8 mouse cellular contexts compared by ENCODE assay signal in genomic region chr2:32312318-32312964, GRCm38 (mm10). TPM values are rescaled to one million over a fixed set of nuclear protein-coding genes. Genes with fewer than 3 reads are reported as not detected.
DNase-seq lines count a peak whose midpoint lies in the region; ATAC-seq and TF ChIP-seq lines count a peak whose summit lies in the region.

No protein-coding gene starts in this region.

- no peaks in the 10 kb centered on the region for H3K27me3 ChIP-seq in ES-Bruce4 (ENCODE audit: control insufficient read depth, insufficient read depth, low read length, poor library complexity, severe bottlenecking)
- H3K27me3 ChIP-seq in erythroblast, embryonic 14.5 days (ENCODE audit: control insufficient read depth) = peaks cover 61% of the 10 kb centered on the region
- no peaks in the 10 kb centered on the region for H3K27me3 ChIP-seq in limb, embryonic 10.5 days (ENCODE audit: low read depth, poor library complexity, severe bottlenecking)
- peaks cover 3% of the 10 kb centered on the region for H3K27me3 ChIP-seq in midbrain, embryonic 11.5 days (ENCODE audit: control insufficient read depth, insufficient read depth, low read length)

- no peaks in the 10 kb centered on the region for H3K9me3 ChIP-seq in ES-Bruce4 (replicated peaks; ENCODE audit: control insufficient read depth, insufficient read depth, low read length, poor library complexity, severe bottlenecking)
- H3K9me3 ChIP-seq in erythroblast, embryonic 14.5 days (ENCODE audit: control insufficient read depth, low read length) = no peaks in the 10 kb centered on the region
- no peaks in the 10 kb centered on the region for H3K9me3 ChIP-seq in limb, embryonic 10.5 days (replicated peaks)
- no peaks in the 10 kb centered on the region for H3K9me3 ChIP-seq in midbrain, embryonic 11.5 days (ENCODE audit: control insufficient read depth, low read length)

- TF ChIP-seq CTCF in ES-Bruce4 (IDR thresholded peaks at IDR 0.05; ENCODE audit: low read depth, low read length) = no peak

- intact Hi-C loops in heart, postnatal 36 days (cut with DNase I) = loop anchor here (5.0 kb wide), 1 partner anchor 85 kb away; the partner anchor contains the start of gene Ptges2

- ATAC-seq in midbrain, embryonic 11.5 days (ENCODE audit: low FRiP score) = peak; percentile 87
- ATAC-seq in frontal cortex, adult (ENCODE audit: low TSS enrichment) = no peak

- TF ChIP-seq EP300 in ES-Bruce4 (IDR thresholded peaks at IDR 0.05; ENCODE audit: insufficient read depth, low read depth, low read length) = no peak

- no peak overlapping the region for H3K27ac ChIP-seq in ES-Bruce4 (ENCODE audit: insufficient read depth, low read length)
- H3K27ac ChIP-seq in limb, embryonic 10.5 days = peak overlapping the region; percentile 91
- no peak overlapping the region for H3K27ac ChIP-seq in midbrain, embryonic 11.5 days (ENCODE audit: low read depth, low read length)

- H3K36me3 ChIP-seq in ES-Bruce4 (ENCODE audit: control insufficient read depth, insufficient read depth, low read length, poor library complexity, severe bottlenecking) = no peaks in the 10 kb centered on the region
- peaks cover 17% of the 10 kb centered on the region for H3K36me3 ChIP-seq in erythroblast, embryonic 14.5 days (ENCODE audit: control insufficient read depth)
- peaks cover 63% of the 10 kb centered on the region for H3K36me3 ChIP-seq in limb, embryonic 10.5 days
- H3K36me3 ChIP-seq in midbrain, embryonic 11.5 days (ENCODE audit: control insufficient read depth, insufficient read depth, low read length) = peaks cover 2% of the 10 kb centered on the region; the same call in 1 of the 2 replicates

- TF ChIP-seq POLR2A in ES-Bruce4 (IDR thresholded peaks at IDR 0.05; ENCODE audit: insufficient read depth, low read length) = no peak

- H3K4me2 ChIP-seq in midbrain, embryonic 11.5 days = peak overlapping the region; percentile 100

- 2% methylated on average over 56 of the region's 56 CpGs for WGBS in limb, embryonic 10.5 days
- under 1% methylated on average over 43 of the region's 56 CpGs for WGBS in midbrain, embryonic 11.5 days

- peak; percentile 88 for DNase-seq in adrenal gland, postnatal 25 days
- peak; percentile 64 to 77 for DNase-seq in heart, postnatal 36 days
- DNase-seq in limb, embryonic 10.5 days (ENCODE audit: low spot score) = peak; percentile 97
- peak; percentile 99 for DNase-seq in midbrain, embryonic 11.5 days (ENCODE audit: low spot score, missing footprints)
- peak; percentile 63 for DNase-seq in spleen, adult 12 weeks (ENCODE audit: low spot score)

- H3K4me1 ChIP-seq in ES-Bruce4 (ENCODE audit: control insufficient read depth, insufficient read depth, low read length) = no peaks in the 10 kb centered on the region
- peaks cover 14% of the 10 kb centered on the region for H3K4me1 ChIP-seq in erythroblast, embryonic 14.5 days (ENCODE audit: control insufficient read depth)
- H3K4me1 ChIP-seq in limb, embryonic 10.5 days = peaks cover 85% of the 10 kb centered on the region
- peaks cover 19% of the 10 kb centered on the region for H3K4me1 ChIP-seq in midbrain, embryonic 11.5 days (ENCODE audit: control insufficient read depth, insufficient read depth, low read length)

- H3K9ac ChIP-seq in ES-Bruce4 (ENCODE audit: low read depth, poor library complexity, severe bottlenecking) = peak overlapping the region; percentile 80
- peak overlapping the region; percentile 73 for H3K9ac ChIP-seq in midbrain, embryonic 11.5 days (ENCODE audit: low read length)

- H3K4me3 ChIP-seq in ES-Bruce4 (ENCODE audit: low read depth, low read length) = peak overlapping the region; percentile 91
- H3K4me3 ChIP-seq in erythroblast, embryonic 14.5 days (replicated peaks) = peak overlapping the region; percentile 40
- peak overlapping the region; percentile 67 for H3K4me3 ChIP-seq in limb, embryonic 10.5 days
- H3K4me3 ChIP-seq in midbrain, embryonic 11.5 days (ENCODE audit: low read depth, low read length) = peak overlapping the region; percentile 61

RNA-seq across cellular contexts. Expression of gene Swi5, which starts 24.6 kb away (rescaled TPM):
- 553 and 558 TPM in 2 replicates for polyA plus RNA-seq in ES-Bruce4 (2011; ENCODE audit: insufficient read depth, insufficient read length, low read depth, missing spikeins)
- 276 and 297 TPM in 2 replicates for total RNA-seq in adrenal gland, postnatal 25 days (2021)
- 21.0 and 41.0 TPM in 2 replicates for polyA plus RNA-seq in erythroblast, embryonic 14.5 days (2012)
- total RNA-seq in heart, postnatal 36 days (2021) = 100 to 1,000 TPM; 188 to 208 TPM
- polyA plus RNA-seq in limb, embryonic 10.5 days (2016; fragmentation: Nextera tagmentation; extraction: Ambion mirVana) = 440 and 446 TPM in 2 replicates
- 382 and 417 TPM in 2 replicates for polyA plus RNA-seq in midbrain, embryonic 11.5 days (2014; fragmentation: Nextera tagmentation; extraction: Ambion mirVana)

RNA-seq across cellular contexts. Expression of gene Golga2, which starts 25.3 kb away (rescaled TPM):
- polyA plus RNA-seq in ES-Bruce4 (2011; ENCODE audit: insufficient read depth, insufficient read length, low read depth, missing spikeins) = 38.4 and 39.3 TPM in 2 replicates
- total RNA-seq in adrenal gland, postnatal 25 days (2021) = 65.1 and 87.7 TPM in 2 replicates
- 4.1 and 4.4 TPM in 2 replicates for polyA plus RNA-seq in erythroblast, embryonic 14.5 days (2012)
- total RNA-seq in heart, postnatal 36 days (2021) = 10 to 100 TPM; 74.5 to 78.2 TPM
- 20.4 and 25.0 TPM in 2 replicates for polyA plus RNA-seq in limb, embryonic 10.5 days (2016; fragmentation: Nextera tagmentation; extraction: Ambion mirVana)
- 14.6 and 16.7 TPM in 2 replicates for polyA plus RNA-seq in midbrain, embryonic 11.5 days (2014; fragmentation: Nextera tagmentation; extraction: Ambion mirVana)

RNA-seq across cellular contexts. Expression of gene Ciz1, which starts 39.7 kb away (rescaled TPM):
- polyA plus RNA-seq in ES-Bruce4 (2011; ENCODE audit: insufficient read depth, insufficient read length, low read depth, missing spikeins) = 34.3 and 38.7 TPM in 2 replicates
- total RNA-seq in adrenal gland, postnatal 25 days (2021) = 85.5 and 107 TPM in 2 replicates
- polyA plus RNA-seq in erythroblast, embryonic 14.5 days (2012) = 19.4 and 20.0 TPM in 2 replicates
- 10 to 100 TPM; 25.0 to 33.3 TPM for total RNA-seq in heart, postnatal 36 days (2021)
- polyA plus RNA-seq in limb, embryonic 10.5 days (2016; fragmentation: Nextera tagmentation; extraction: Ambion mirVana) = 61.3 and 74.8 TPM in 2 replicates
- 43.1 and 46.9 TPM in 2 replicates for polyA plus RNA-seq in midbrain, embryonic 11.5 days (2014; fragmentation: Nextera tagmentation; extraction: Ambion mirVana)

RNA-seq across cellular contexts. Expression of gene Dnm1, which starts 40.7 kb away (rescaled TPM):
- 11.6 and 17.0 TPM in 2 replicates for polyA plus RNA-seq in ES-Bruce4 (2011; ENCODE audit: insufficient read depth, insufficient read length, low read depth, missing spikeins)
- total RNA-seq in adrenal gland, postnatal 25 days (2021) = 13.1 and 20.4 TPM in 2 replicates
- 0.03 TPM in 1 of 2 replicates, not detected in the other for polyA plus RNA-seq in erythroblast, embryonic 14.5 days (2012)
- 1 to 10 TPM; 4.0 TPM for total RNA-seq in heart, postnatal 36 days (2021)
- polyA plus RNA-seq in limb, embryonic 10.5 days (2016; fragmentation: Nextera tagmentation; extraction: Ambion mirVana) = 27.1 and 33.6 TPM in 2 replicates
- 12.9 and 13.8 TPM in 2 replicates for polyA plus RNA-seq in midbrain, embryonic 11.5 days (2014; fragmentation: Nextera tagmentation; extraction: Ambion mirVana)

RNA-seq across cellular contexts. Expression of gene Uck1, which starts 52.5 kb away (rescaled TPM):
- 27.8 and 29.7 TPM in 2 replicates for polyA plus RNA-seq in ES-Bruce4 (2011; ENCODE audit: insufficient read depth, insufficient read length, low read depth, missing spikeins)
- total RNA-seq in adrenal gland, postnatal 25 days (2021) = 120 and 132 TPM in 2 replicates
- 2.1 and 2.6 TPM in 2 replicates for polyA plus RNA-seq in erythroblast, embryonic 14.5 days (2012)
- 10 to 100 TPM; 22.9 to 24.1 TPM for total RNA-seq in heart, postnatal 36 days (2021)
- 69.6 and 74.0 TPM in 2 replicates for polyA plus RNA-seq in limb, embryonic 10.5 days (2016; fragmentation: Nextera tagmentation; extraction: Ambion mirVana)
- polyA plus RNA-seq in midbrain, embryonic 11.5 days (2014; fragmentation: Nextera tagmentation; extraction: Ambion mirVana) = 70.9 and 73.2 TPM in 2 replicates

Comparison
In these comparisons a context has a peak if more than half of its experiments do, and no peak if none do; other contexts are left out.
1. H3K4me3 ChIP-seq: peak in every context shown above with its lines; median percentile 91 in ES-Bruce4; 67 in limb, embryonic 10.5 days; 61 in midbrain, embryonic 11.5 days; 40 in erythroblast, embryonic 14.5 days.